Mouse (Mus musculus) urinary bladder, adult 18-20 months (tissue): ENCODE results near the gene Lmtk2.

Experiments
- DNase-seq, 2 experiments: peaks; one replicate each; pipeline ENCODE4 v3.0.0; 2022; ENCODE audit warnings: low spot score in 2 of 2, mixed read lengths in 2 of 2

Gene Lmtk2

DNA sequence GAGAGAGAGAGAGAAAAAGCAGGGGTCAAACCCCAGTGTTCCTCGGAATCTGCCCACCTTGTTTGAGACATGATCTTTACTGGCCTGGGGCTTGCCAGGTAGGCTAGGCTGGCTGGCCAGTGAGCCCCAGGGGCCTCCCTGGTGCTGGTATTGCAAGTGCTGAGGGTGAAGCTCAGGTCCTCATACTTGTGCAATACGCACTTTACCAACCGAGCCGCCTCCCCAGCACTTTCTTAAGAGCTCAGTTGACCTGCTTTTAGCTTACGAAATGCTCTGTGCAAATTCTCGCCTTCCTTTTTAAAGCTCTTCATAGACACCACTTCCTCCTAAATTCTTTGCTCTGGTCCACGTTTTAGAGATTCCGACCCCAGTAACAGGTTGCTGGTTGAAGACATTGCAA lies 9.0 kb downstream of the Lmtk2 start:
- no peak for DNase-seq

GRCm38 (mm10) chr5:144112574-144113438 lies 12.6 kb downstream of the Lmtk2 start:
- no peak for DNase-seq

GRCm38 (mm10) chr5:144114068-144114467 lies 13.8 kb downstream of the Lmtk2 start:
- no peak for DNase-seq

DNA sequence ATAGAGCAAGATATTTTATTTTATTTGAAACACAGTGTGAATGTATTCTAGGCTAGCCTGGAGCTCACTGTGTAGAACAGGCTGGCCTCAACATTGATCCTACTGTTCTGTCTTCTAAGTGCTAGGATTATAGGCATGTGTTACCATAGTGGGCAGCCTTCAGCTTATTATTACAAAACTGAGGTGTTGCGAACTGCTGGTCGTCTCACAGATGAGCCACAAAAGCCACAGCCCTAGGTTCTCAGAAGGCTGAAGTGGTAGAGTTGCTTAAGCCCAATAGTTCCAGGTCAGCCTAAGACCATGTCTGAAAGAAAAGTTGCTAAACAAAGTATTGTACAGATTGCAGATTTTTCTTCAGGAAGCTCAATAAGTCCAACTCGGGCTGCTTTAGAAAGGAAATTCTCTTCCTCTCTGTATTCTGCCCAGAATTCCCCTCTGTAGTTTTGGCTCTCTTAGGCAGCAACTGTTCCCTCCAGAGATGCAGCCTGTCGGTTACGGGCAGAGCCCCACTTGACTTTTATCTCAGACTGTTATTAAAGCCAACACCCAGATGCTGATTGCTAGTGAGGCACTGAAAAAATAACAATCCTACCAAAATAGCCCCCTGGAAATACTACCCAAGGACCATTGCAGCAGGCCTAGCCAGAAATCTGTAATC lies 14.9 kb downstream of the Lmtk2 start:
- no peak for DNase-seq

- DNase-seq = no peak
Observed at GRCm38 (mm10) chr5:144115628-144115977, 15.4 kb downstream of the Lmtk2 start.

DNA sequence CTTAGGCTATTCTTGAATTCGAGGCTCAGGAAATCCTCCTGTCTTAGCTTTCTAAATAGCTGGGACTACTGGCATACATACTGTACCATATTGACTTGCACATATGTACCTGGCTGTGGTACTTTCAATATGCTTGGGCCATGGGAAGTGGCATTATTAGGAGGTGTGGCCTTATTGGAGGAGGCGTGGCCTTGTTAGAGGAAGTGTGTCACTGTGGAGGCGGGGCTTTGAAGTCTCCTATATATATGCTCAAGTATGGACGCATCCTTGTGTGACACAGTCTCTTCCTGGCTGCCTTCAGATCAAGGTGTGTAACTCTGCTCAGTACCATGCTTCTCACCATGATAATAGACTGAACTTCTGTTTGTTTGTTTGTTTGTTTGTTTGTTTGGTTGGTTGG lies 18.0 kb downstream of the Lmtk2 start:
- no peak for DNase-seq

DNA sequence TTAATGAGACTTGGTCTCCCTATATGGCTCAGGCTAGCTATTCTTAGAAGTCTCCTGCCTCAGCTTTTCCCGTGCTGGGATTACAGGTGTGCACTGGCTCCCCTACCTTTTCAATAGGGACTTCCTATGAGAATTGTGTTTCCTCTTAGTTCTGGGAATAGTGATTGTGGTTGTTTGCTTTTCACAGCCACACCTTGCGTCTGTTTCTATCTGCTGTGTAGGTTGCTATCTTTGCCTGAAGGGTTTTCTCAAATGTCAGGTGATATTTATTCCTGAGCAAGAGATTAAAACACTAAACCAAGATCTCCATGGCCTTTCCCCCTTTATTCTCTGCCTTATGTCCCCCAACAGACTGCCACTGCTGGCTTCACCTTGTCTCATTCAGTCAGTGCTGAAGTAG lies 19.1 kb downstream of the Lmtk2 start:
- DNase-seq = no peak

DNA sequence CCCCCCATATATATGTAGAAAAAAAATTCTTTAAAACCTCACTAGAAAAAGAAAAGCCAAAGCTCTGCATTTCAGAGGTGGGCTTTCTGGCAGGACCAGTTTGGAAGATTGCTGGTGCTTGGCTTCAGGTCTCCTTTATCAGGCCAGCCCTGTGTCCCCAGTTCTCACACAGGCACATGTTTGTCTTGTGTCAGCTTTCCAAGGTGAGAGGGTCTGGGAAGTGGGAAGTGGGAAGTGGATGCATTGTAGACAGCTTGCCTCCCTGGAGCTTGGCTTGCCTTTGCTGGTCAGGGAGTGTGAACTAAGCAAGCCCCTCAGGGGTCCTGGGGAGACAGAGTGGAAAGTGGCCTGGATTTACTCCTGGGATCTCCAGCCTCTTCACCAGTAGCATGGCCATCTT lies 21.3 kb downstream of the Lmtk2 start:
- DNase-seq = no peak

DNA sequence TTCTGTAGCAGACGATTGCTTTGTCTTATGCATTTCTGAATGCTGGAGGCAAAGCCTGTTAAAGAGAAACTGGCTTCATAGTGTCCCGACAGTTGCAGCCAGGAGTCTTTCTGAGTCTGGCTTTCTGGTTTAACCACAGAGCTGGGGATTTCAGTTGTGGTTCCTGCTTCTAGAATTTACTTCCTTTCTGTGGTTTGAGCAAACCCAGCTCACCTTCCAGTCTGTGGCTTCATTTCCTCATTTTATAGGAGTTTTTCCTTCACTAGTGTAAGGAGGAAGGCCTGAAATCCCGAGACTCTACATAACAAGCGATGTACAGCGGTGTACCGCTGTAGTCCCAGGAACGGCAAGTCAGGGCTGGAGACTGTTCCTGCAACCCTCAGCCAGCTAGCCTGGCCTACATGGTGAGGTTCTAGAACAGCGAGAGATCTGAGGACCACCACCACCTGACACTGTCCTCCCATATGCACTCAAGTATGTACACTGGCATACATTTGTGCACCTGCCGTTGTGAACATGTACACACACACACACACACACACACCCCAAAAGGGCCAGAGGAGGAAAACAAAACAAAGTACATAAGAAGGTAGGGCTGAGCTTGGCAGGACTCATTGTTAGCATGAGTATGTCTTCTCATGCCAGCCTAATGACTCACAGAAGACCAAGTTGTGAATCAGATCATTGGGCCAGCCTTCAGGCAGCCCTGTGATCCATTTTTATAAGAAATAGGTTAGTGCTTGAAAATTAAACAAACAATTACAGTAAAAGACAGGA lies 25.9 kb downstream of the Lmtk2 start:
- peak; percentile 4 to 34 for DNase-seq

DNA sequence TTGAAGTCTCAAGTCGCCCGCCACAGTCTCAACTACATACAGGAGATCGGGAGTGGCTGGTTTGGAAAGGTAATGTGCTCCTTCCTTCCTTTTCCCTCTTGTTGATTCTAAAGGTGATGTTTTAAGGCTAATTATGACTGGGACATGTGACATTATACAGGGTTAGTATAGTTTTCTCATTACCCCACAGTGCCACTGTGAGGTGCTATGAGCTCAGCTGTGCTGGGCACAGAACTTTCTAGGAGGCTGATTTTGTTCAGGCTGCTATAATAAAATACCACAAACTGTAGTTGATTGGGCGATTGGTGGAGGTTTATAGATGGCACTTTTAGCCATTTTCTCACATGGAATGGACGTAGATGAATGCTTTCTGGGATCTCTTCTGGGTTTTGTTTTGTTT lies 43.3 kb downstream of the Lmtk2 start:
- DNase-seq = no peak

DNA sequence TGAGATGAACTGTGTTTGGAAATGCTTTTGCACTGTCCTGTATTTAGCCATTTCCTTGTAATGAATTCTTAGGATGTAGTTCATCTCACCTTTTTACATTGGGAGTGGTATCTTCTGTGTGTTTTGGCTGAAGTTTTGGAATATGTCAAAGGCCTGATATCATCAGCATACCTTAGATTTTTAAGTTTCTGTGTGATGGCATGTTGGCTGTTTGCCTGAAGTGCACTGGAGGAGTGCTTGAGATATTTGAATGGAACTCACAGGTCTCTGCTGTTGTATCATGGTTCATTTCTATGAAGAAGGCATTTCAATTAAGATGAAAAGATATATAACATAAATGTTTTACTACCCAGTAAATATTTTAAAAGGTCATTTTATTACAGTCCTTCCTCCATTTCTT lies 46.7 kb downstream of the Lmtk2 start:
- no peak for DNase-seq

- no peak for DNase-seq
Observed at GRCm38 (mm10) chr5:144149530-144149929, 49.3 kb downstream of the Lmtk2 start.

DNA sequence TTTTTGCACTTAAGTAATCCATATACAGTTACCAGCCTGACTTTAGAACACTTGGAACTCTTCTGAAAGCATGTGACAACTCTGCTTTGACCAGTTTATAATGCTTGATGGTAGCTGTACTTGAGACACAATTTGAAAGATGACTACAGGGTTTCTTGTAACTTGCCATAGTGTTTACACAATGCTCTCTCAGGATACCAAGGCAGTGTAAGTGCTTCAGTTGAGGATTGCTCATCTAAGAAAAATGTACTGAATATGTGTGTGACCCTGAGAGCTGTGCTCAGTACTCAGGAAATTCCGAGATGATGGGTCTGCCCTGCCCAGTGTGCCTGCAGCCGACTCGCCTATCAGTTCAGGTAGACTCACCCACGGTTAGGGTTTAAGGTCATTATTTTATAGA lies 51.0 kb downstream of the Lmtk2 start:
- no peak for DNase-seq

DNA sequence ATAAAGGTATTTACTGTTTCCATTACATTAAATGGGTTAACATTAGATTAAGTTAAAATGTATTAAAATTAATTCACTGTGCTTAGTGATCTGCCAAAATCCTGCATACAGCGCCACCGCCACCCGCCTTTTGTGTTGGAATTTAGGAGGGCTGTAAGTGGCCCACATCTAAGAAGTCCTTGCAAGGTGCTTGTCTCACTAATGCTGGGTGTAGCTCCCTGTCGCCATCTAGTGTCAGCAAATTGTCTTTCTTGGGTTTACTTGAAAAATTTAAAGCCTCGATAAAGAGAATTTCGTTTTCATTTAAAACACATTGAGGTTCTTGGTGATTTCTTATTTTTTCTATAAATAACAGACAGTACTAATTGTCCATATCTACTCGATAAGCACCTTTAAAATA lies 54.3 kb downstream of the Lmtk2 start:
- peak in 1 of 2 experiments; percentile 29 for DNase-seq

GRCm38 (mm10) chr5:144158604-144159003 lies 58.4 kb downstream of the Lmtk2 start:
- DNase-seq = peak; percentile 45 to 74

- DNase-seq = no peak
Observed at GRCm38 (mm10) chr5:144159137-144159536, 58.9 kb downstream of the Lmtk2 start.

GRCm38 (mm10) chr5:144162080-144162812 lies 62.0 kb downstream of the Lmtk2 start:
- no peak for DNase-seq

- peak; percentile 50 to 78 for DNase-seq
Observed at GRCm38 (mm10) chr5:144162813-144163517, 62.7 kb downstream of the Lmtk2 start.

DNA sequence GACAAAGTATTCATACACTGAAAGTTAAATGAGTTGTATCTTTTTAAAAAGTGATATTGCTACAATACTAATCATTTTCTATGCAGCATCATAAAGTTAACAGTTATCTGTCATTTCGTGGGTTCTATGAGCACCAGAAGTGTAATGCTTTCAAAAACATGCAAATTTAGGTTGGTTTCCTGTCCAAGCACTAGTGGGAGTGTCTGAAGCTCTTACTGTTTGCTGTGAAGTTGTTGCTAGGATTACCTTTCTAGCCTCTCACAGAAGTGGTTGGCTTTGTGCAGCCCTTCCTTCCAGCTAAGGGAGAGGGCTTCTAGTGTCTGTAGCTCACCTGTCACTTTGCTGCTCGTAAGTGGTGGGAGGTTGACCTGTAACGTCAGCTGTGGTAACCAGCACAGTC lies 65.5 kb downstream of the Lmtk2 start:
- no peak for DNase-seq

GRCm38 (mm10) chr5:144169275-144169975 lies 69.2 kb downstream of the Lmtk2 start:
- no peak for DNase-seq

GRCm38 (mm10) chr5:144173648-144174047 lies 73.4 kb downstream of the Lmtk2 start:
- no peak for DNase-seq
